Mouse (Mus musculus) embryonic facial prominence, embryonic 13.5 days (tissue): ENCODE data around the gene Atp2c1. TPM values are rescaled to one million over a fixed set of nuclear protein-coding genes. Genes with fewer than 3 reads are reported as not detected.

Source experiments
- ATAC-seq: fragments of 200-750 bp; cut with Nextera tagmentation; 2 replicates; pipeline ENCODE4 v1.8.0; 2017; ENCODE audit warnings: low read depth; ENCODE audit not compliant: insufficient number of reproducible peaks, insufficient read depth, low FRiP score, low TSS enrichment
- H3K27ac ChIP-seq: fragments of 300-500 bp; sonication (generic); 2 replicates; pipeline ENCODE4 v1.5.1; 2015; ENCODE audit warnings: moderate library complexity, mild to moderate bottlenecking, inconsistent platforms
- H3K27me3 ChIP-seq: fragments of 300-500 bp; sonication (generic); 2 replicates; pipeline ENCODE4 v1.6.1; 2015; ENCODE audit warnings: mild to moderate bottlenecking, inconsistent platforms
- H3K36me3 ChIP-seq: fragments of 300-500 bp; sonication (generic); 2 replicates; pipeline ENCODE4 v1.6.1; 2015; ENCODE audit warnings: mild to moderate bottlenecking, inconsistent platforms
- H3K4me1 ChIP-seq: fragments of 300-500 bp; sonication (generic); 2 replicates; pipeline ENCODE4 v1.6.1; 2015; ENCODE audit warnings: inconsistent platforms
- H3K4me2 ChIP-seq: fragments of 300-500 bp; sonication (generic); 2 replicates; pipeline ENCODE4 v1.6.1; 2015; ENCODE audit warnings: moderate library complexity, mild to moderate bottlenecking, inconsistent platforms
- H3K4me3 ChIP-seq: fragments of 300-500 bp; sonication (generic); 2 replicates; pipeline ENCODE4 v1.5.1; 2015; ENCODE audit warnings: mild to moderate bottlenecking, inconsistent platforms
- H3K9ac ChIP-seq: fragments of 300-500 bp; sonication (generic); 2 replicates; pipeline ENCODE4 v1.6.1; 2015; ENCODE audit warnings: mild to moderate bottlenecking, inconsistent platforms
- H3K9me3 ChIP-seq: fragments of 300-500 bp; sonication (generic); 2 replicates; pipeline ENCODE4 v1.6.1; 2016; ENCODE audit warnings: inconsistent platforms
- WGBS: fragments of 180-500 bp; shearing (Covaris S2); methylation state at CpG from one replicate; pipeline ENCODE4 v1.1.7; 2015; ENCODE audit warnings: mixed read lengths; 5-methylcytosine and 5-hydroxymethylcytosine counted together
- polyA plus RNA-seq: library from polyadenylated mRNA; unstranded; fragments of >200 nt; fragmentation: Nextera tagmentation; extraction: Ambion mirVana; gene quantifications from 2 replicates; pipeline ENCODE4 v1.2.1, GENCODE M21; 2015

Atp2c1 gene
- polyA plus RNA-seq, 1 experiment from 2014 or later, result 54.4 TPM

DNA sequence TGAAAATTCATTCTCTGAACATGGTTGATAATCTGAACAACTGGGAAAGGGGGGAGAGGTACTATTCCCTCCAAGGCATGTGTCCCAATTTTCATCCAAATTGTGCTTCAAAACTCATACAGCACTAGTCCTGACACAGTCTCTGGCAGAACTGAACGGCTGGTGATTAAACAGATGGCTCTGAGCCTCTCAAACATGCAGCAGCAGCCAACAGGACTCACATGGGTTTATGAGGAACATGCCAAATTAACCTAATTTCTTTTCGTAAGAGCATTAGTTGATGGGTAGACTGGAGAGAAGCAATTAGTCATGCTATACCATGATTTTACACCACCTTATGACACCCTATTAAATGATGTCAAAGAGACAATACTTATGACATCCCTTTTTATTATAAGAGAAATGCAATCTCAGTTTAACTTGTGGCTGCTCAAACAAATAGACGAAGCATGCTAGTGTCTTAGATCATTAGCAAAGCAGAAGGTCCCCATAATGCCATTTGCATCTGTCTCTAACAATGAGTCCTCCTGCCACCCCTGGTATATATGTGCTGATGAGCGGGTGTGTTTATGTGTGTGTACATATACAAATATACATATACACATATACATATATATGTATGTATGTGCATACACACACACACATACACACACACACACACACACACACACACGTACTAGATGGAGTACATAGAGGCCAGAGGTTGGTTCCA lies 163.4 kb downstream of the Atp2c1 start:
- WGBS, result 77% methylated on average over 5 of the region's 5 CpGs

DNA sequence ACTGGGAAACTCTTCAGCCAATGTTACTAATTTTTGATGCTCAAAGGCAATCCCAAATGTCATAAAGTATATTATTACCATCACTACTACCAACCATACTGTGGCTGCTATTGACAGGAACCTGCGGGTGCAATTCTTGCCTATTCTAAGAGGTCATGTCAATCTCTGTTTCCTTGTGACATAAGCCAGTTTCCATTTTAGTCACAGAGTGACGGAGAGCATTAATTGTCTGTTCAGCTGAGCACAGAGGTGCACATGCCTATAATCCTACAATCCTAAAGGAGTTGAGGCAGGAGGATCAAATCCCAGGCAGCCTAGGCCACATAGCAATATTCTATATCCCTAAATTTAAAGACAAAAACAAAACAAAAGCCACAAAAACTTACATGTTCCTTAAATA lies 164.9 kb downstream of the Atp2c1 start:
- Histone ChIP-seq H3K36me3 (no peaks in the 10 kb centered on the region), H3K4me3 (no peak overlapping the region), H3K27me3 (no peaks in the 10 kb centered on the region), H3K27ac (no peak overlapping the region), H3K9ac (no peak overlapping the region), H3K4me1 (no peaks in the 10 kb centered on the region), H3K9me3 (no peaks in the 10 kb centered on the region), H3K4me2 (no peak overlapping the region)
- no peak for ATAC-seq
- WGBS, result 69% methylated on average over 2 of the region's 2 CpGs

More for the DNA sequence above, 163.4 kb downstream of the Atp2c1 start:
- Histone ChIP-seq H3K4me1 (no peaks in the 10 kb centered on the region), H3K4me2 (no peak overlapping the region), H3K9me3 (no peaks in the 10 kb centered on the region), H3K9ac (no peak overlapping the region), H3K36me3 (no peaks in the 10 kb centered on the region), H3K27ac (no peak overlapping the region), H3K4me3 (no peak overlapping the region), H3K27me3 (no peaks in the 10 kb centered on the region)
- ATAC-seq, result no peak

Other genes with a start within 250 kb of the Atp2c1 start
- gene Aste1, start 131.9 kb downstream of the Atp2c1 start, polyA plus RNA-seq, result 12.5 and 17.6 TPM in 2 replicates
- 0.30 and 0.54 TPM in 2 replicates for gene Nek11, start 131.8 kb downstream of the Atp2c1 start, polyA plus RNA-seq
- gene Pik3r4, start 115.7 kb upstream of the Atp2c1 start, polyA plus RNA-seq, result 26.9 TPM in 2 replicates